Mouse (Mus musculus): ENCODE measurements around the gene Wee1.

DNA sequence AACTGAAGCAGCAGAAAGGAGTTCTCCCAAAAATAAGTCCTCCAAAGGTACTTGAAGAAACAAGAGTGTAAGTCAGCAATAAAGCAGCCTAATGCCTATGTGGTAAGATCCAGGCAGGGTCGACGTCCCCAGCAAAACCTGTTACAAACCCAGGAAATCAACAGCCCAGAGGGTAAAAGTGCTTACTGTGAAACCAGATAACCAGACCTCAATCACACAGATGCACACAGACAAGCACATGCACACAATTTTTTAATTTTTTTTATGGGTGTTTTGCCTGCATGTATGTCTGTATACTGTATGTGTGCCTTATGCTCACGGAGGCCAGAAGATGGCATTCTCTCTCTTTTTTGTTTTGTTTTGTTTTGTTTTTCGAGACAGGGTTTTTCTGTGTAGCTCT lies 25.5 kb upstream of the Wee1 start:
- TF ChIP-seq CTCF (conservative IDR thresholded peaks at IDR 0.05; ENCODE audit: insufficient read depth, insufficient read length, low read depth, low read length) (no peak), POLR2A (IDR thresholded peaks at IDR 0.05; ENCODE audit: low read depth, low read length) (no peak)
